Mouse (Mus musculus) cerebellum, postnatal 25 days (tissue): ENCODE data around the gene Dok1.

ENCODE experiments used
- DNase-seq, 2 experiments: peaks; one replicate each; pipeline ENCODE4 v3.0.0; 2021; ENCODE audit warnings: mixed read lengths in 2 of 2

The Dok1 gene

GRCm38 (mm10) chr6:83044742-83045141 lies 11.5 kb upstream of the Dok1 start:
- DNase-seq, result no peak

- DNase-seq, result no peak
Measured at GRCm38 (mm10) chr6:83043993-83044392, 10.7 kb upstream of the Dok1 start.

GRCm38 (mm10) chr6:83043561-83043960 lies 10.3 kb upstream of the Dok1 start:
- no peak for DNase-seq

- no peak for DNase-seq
Measured at GRCm38 (mm10) chr6:83040601-83041000, 7.3 kb upstream of the Dok1 start.

GRCm38 (mm10) chr6:83038496-83039012 lies 5.3 kb upstream of the Dok1 start:
- DNase-seq, result peak; percentile 91 to 92

GRCm38 (mm10) chr6:83037188-83037587 lies 3.9 kb upstream of the Dok1 start:
- no peak for DNase-seq

- no peak for DNase-seq
Measured at GRCm38 (mm10) chr6:83034463-83035055, 1.3 kb upstream of the Dok1 start.

- peak in 1 of 2 experiments; percentile 33 for DNase-seq
Measured at GRCm38 (mm10) chr6:83032769-83033191, 491 bp downstream of the Dok1 start.

GRCm38 (mm10) chr6:83031921-83032590 lies 1.2 kb downstream of the Dok1 start:
- DNase-seq, result no peak

- DNase-seq, result no peak
Measured at GRCm38 (mm10) chr6:83031111-83031510, 2.2 kb downstream of the Dok1 start.

- no peak for DNase-seq
Measured at GRCm38 (mm10) chr6:83029777-83030176, 3.5 kb downstream of the Dok1 start.

GRCm38 (mm10) chr6:83027706-83028105 lies 5.6 kb downstream of the Dok1 start:
- DNase-seq, result no peak

- DNase-seq, result no peak
Measured at GRCm38 (mm10) chr6:83027293-83027692, 6.0 kb downstream of the Dok1 start.

- no peak for DNase-seq
Measured at GRCm38 (mm10) chr6:83025221-83025620, 8.1 kb downstream of the Dok1 start.

- no peak for DNase-seq
Measured at GRCm38 (mm10) chr6:83024421-83024820, 8.8 kb downstream of the Dok1 start.

- DNase-seq, result no peak
Measured at GRCm38 (mm10) chr6:83023786-83024185, 9.5 kb downstream of the Dok1 start.

GRCm38 (mm10) chr6:83023008-83023407 lies 10.3 kb downstream of the Dok1 start:
- no peak for DNase-seq

- DNase-seq, result no peak
Measured at GRCm38 (mm10) chr6:83020836-83021593, 12.3 kb downstream of the Dok1 start.

- DNase-seq, result no peak
Measured at GRCm38 (mm10) chr6:83020121-83020520, 13.2 kb downstream of the Dok1 start.

- no peak for DNase-seq
Measured at GRCm38 (mm10) chr6:83019044-83019443, 14.2 kb downstream of the Dok1 start.

GRCm38 (mm10) chr6:83017190-83017589 lies 16.1 kb downstream of the Dok1 start:
- no peak for DNase-seq

GRCm38 (mm10) chr6:83015749-83016148 lies 17.5 kb downstream of the Dok1 start:
- DNase-seq, result no peak
